Mouse (Mus musculus): ENCODE measurements at regions not wholly inside any gene's neighbourhood (a gene's known extent, or its start where the extent isn't known, plus 50 kb on each side); places are given as distances from the start of the nearest gene placed in this dataset.

DNA sequence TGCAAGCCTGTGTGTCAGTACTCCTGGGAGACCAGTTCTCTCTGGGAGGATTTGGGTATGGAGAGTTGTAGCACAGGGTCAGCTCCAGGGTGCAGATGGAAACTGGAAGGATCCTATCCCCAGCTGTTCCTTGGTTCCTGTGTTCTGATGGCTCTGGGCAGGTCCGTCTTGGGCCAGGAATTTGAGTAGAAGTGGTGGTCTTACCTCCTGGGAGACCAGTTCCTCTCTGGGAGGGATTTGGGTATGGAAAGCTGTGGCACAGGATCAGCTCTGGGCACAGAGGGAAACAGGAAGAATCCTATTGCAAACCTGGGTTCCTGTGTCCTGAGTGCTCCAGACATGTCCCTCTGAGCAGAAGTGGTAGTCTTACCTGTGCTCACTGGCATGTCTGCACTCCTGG is 314.5 kb downstream of the Wdr11 start:
- no peak overlapping the region for H3K27ac ChIP-seq
- no peaks in the 10 kb centered on the region for H3K9me3 ChIP-seq (replicated peaks)
- no peak overlapping the region for H3K9ac ChIP-seq
- WGBS: 95% methylated on average over 1 of the region's 1 CpGs
- H3K4me2 ChIP-seq (replicated peaks): no peak overlapping the region
- H3K4me3 ChIP-seq: no peak overlapping the region
- H3K4me1 ChIP-seq: no peaks in the 10 kb centered on the region
- H3K36me3 ChIP-seq: no peaks in the 10 kb centered on the region
- no peaks in the 10 kb centered on the region for H3K27me3 ChIP-seq
- ATAC-seq (ENCODE audit: low FRiP score): no peak

DNA sequence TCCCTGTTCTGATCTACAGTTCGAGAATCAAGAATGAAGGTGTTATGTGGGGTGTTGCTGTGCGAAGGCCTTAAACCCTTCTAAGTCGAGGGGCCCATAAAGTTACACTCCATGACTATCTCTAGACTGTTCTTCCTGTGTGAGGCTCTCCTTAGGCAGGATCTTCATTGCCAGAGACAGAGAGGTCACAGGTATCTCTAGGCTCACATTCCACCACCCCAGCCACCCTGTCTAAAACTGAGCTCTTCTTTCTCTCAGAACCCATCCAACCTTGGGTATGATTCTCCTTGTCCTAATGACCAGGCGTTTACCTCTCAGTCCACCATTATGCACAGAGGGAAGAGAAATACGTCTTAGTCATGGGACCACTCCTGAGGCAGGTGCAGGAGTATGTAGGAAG is 317.2 kb downstream of the Wdr11 start:
- no peaks in the 10 kb centered on the region for H3K4me1 ChIP-seq
- 93% methylated on average over 5 of the region's 5 CpGs for WGBS
- H3K36me3 ChIP-seq: no peaks in the 10 kb centered on the region
- no peak overlapping the region for H3K4me2 ChIP-seq (replicated peaks)
- no peak overlapping the region for H3K9ac ChIP-seq
- H3K27me3 ChIP-seq: no peaks in the 10 kb centered on the region
- H3K9me3 ChIP-seq (replicated peaks): no peaks in the 10 kb centered on the region
- no peak overlapping the region for H3K27ac ChIP-seq
- no peak for ATAC-seq (ENCODE audit: low FRiP score)
- H3K4me3 ChIP-seq: no peak overlapping the region

DNA sequence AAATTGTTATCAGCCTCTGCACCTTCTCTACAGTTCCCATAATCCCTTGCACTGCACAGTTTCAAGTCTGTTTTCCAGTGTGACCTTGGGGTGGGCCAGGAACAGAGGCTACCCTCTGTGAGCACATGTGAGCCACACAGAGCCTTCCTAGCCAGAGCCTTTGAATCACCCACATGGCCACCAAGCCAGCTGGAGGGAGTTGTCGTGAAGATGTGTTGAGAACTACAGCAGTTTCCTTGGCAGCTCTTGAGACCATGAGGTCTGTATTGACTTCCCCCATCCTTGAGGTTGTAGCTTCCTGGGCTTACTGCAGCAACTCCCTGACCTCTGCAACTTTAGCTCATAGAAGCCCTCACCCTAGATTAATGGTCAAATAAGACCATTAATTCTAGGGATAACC is 318.1 kb downstream of the Wdr11 start:
- Histone ChIP-seq H3K27me3 (no peaks in the 10 kb centered on the region), H3K27ac (no peak overlapping the region)
- WGBS: 70% methylated on average over 1 of the region's 1 CpGs

DNA sequence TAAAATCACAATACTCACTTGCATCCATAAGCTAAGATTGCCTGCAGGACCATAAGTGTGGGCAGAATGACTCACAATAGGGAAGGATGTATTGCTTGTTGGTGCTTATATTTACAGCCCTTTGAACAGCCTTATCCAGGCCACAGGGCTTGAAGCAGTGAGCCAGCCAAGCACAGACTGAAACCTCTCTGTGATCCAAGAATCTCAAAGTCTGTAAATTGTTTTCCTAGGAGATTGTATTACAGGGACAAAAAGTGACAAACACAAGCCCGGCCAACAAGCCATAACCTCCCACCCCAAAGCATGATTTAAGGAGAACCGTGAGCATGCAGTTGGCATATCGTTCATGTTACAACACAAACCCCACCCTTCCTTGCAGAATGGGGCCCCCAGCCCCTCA is 319.2 kb downstream of the Wdr11 start:
- no peaks in the 10 kb centered on the region for H3K4me1 ChIP-seq
- WGBS: 85% methylated on average over 3 of the region's 3 CpGs
- no peak overlapping the region for H3K4me2 ChIP-seq (replicated peaks)
- H3K9me3 ChIP-seq (replicated peaks): no peaks in the 10 kb centered on the region
- H3K9ac ChIP-seq: no peak overlapping the region
- ATAC-seq (ENCODE audit: low FRiP score): no peak
- H3K27ac ChIP-seq: no peak overlapping the region
- H3K36me3 ChIP-seq: no peaks in the 10 kb centered on the region
- H3K4me3 ChIP-seq: no peak overlapping the region
- no peaks in the 10 kb centered on the region for H3K27me3 ChIP-seq

More for the DNA sequence above, 318.1 kb downstream of the Wdr11 start:
- no peak overlapping the region for H3K4me2 ChIP-seq (replicated peaks)
- no peaks in the 10 kb centered on the region for H3K4me1 ChIP-seq
- no peak overlapping the region for H3K4me3 ChIP-seq
- no peaks in the 10 kb centered on the region for H3K36me3 ChIP-seq
- no peak for ATAC-seq (ENCODE audit: low FRiP score)
- H3K9me3 ChIP-seq (replicated peaks): no peaks in the 10 kb centered on the region
- no peak overlapping the region for H3K9ac ChIP-seq

DNA sequence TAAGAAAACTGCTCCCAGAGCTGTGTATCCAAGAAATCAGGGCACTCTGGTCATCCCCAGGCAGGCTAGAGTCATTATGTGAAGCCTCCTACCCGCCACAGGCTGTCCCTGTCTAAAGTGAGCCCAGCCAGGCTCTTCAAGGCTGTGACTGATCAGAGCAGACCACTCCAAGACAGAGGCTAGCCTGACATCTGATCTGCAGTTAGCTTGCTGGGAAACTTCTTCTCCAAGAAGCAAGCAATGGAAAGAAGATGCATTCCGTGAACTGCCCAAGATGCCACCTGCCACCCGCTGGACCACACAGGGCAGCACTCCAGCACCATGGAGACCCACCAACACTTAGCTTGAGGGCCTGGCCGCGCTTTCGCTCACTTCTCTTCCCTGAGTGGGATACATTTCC is 323.2 kb downstream of the Wdr11 start:
- 86% methylated on average over 6 of the region's 6 CpGs for WGBS

DNA sequence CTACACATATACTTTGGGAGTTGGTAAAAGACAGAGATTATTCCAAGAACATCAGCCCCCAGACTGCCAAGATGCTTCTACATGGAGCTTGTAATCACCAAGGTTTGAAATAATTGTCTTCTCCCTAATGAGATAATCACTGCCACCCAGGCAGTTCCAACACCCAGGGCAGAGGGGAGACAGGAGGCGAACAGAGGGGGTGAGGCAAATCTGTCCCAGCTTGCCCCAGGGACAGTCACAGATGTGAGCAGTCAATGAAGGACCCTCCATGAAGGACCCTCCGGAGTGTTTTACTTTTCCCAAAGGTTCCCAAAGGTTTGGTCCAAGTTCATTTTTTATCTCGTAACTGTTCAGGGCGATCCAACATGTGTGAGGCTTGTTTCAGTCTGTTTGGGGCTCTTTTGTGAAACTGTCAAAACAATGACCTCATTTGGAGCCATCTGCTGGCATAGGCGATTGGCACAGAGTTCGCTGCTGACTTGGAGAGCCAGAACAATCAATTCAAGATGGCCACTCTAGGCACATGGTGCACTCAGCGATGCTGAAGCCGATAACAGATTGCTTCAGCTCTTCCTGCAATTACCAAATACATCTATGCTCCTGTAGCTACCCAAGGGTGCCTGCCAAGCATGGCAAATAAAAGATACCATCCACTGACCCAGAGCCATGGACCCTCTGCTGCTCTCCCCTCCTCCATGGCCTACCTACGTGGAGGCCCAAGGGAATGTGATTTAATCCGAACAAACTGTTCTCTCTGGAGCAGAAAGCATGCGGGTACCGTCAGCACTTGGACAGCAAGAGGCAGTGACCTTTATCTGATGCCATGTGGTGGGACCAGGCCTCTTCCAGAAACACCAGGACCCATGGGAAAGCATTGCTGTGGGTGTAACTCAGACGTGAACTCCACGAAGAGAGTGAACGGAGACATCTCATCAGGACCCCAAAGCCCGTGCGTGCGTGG is 326.9 kb downstream of the Wdr11 start:
- H3K4me1 ChIP-seq: no peaks in the 10 kb centered on the region; the same call in 1 of the 2 replicates
- WGBS: 78% methylated on average over 18 of the region's 18 CpGs
- no peak overlapping the region for H3K4me2 ChIP-seq (replicated peaks)
- no peaks in the 10 kb centered on the region for H3K36me3 ChIP-seq
- no peak for ATAC-seq (ENCODE audit: low FRiP score)
- H3K4me3 ChIP-seq: no peak overlapping the region
- no peak overlapping the region for H3K9ac ChIP-seq
- no peaks in the 10 kb centered on the region for H3K27me3 ChIP-seq
- no peak overlapping the region for H3K27ac ChIP-seq
- H3K9me3 ChIP-seq (replicated peaks): no peaks in the 10 kb centered on the region

More for the DNA sequence above, 323.2 kb downstream of the Wdr11 start:
- H3K27ac ChIP-seq: no peak overlapping the region
- H3K36me3 ChIP-seq: no peaks in the 10 kb centered on the region
- H3K4me2 ChIP-seq (replicated peaks): no peak overlapping the region
- no peak overlapping the region for H3K9ac ChIP-seq
- H3K4me3 ChIP-seq: no peak overlapping the region
- ATAC-seq (ENCODE audit: low FRiP score): no peak
- H3K9me3 ChIP-seq (replicated peaks): no peaks in the 10 kb centered on the region
- H3K27me3 ChIP-seq: no peaks in the 10 kb centered on the region
- H3K4me1 ChIP-seq: no peaks in the 10 kb centered on the region

DNA sequence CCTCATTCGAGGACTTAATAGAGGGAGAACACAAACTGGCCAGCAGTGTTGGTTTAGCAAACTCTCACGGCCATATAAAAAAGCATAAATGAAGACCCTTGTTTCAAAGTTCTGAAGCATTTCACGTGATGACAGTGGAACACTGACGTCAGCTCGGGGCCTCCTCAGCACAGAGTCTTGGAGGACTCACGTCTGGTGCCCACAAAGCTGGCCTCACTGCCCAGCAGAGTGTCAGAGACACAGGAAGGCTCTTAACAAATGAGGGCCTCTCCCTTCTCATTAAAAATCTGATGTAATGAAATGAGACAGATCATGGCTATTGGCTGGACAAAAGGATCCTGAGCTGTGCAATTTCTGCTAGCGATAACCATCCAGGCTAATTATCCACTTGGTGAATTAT is 330.6 kb downstream of the Wdr11 start:
- no peak overlapping the region for H3K9ac ChIP-seq
- no peak overlapping the region for H3K27ac ChIP-seq
- H3K4me1 ChIP-seq: no peaks in the 10 kb centered on the region; the same call in 1 of the 2 replicates
- peak; percentile 69; the same call in 1 of the 2 replicates for ATAC-seq (ENCODE audit: low FRiP score)
- WGBS: 44% methylated on average over 7 of the region's 7 CpGs
- H3K4me3 ChIP-seq: no peak overlapping the region
- no peak overlapping the region for H3K4me2 ChIP-seq (replicated peaks)
- no peaks in the 10 kb centered on the region for H3K9me3 ChIP-seq (replicated peaks)
- H3K27me3 ChIP-seq: no peaks in the 10 kb centered on the region
- H3K36me3 ChIP-seq: no peaks in the 10 kb centered on the region

DNA sequence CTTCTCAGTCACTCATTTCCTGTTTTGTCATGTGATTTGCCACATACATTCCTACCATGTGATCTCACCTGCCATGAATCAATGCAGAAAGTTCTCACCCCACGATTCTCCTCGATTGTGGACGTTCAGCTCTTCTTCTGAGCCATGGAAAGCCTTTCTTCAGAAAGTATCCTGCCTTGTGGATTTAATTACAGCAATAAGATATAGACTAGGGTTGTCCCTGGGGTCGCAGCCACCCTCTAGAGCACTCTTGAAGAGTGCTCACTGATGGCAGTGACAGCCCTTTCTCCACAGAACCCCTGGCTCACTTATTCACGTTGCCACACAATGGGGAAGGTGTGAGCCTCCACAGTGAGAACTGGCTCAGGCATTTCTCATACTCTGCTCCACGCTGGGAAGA is 345.1 kb downstream of the Wdr11 start:
- no peaks in the 10 kb centered on the region for H3K27me3 ChIP-seq
- no peak overlapping the region for H3K9ac ChIP-seq
- H3K9me3 ChIP-seq (replicated peaks): no peaks in the 10 kb centered on the region
- H3K27ac ChIP-seq: no peak overlapping the region
- ATAC-seq (ENCODE audit: low FRiP score): no peak
- no peak overlapping the region for H3K4me2 ChIP-seq (replicated peaks)
- 79% methylated on average over 6 of the region's 6 CpGs for WGBS
- H3K4me1 ChIP-seq: no peaks in the 10 kb centered on the region
- H3K36me3 ChIP-seq: no peaks in the 10 kb centered on the region
- H3K4me3 ChIP-seq: no peak overlapping the region

DNA sequence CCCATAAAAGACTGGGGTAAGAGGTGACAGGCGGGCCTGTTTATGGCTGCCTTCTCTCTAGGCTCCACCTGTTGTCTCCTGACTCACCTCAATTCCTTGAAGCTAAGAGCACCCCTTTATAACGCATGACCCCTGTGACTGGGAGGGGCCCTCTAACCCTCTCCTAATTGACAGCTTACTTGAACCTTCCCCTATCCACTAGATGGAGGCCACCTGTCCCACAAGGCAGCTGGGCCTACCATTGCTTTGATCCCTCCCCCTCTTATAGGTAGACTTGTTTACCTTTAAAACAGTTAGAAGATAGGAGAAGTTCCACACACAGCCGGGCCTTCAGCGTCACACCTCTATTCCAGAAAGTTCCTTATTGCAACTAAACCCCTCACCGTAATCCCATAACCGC is 346.1 kb downstream of the Wdr11 start:
- WGBS: 93% methylated on average over 6 of the region's 6 CpGs

DNA sequence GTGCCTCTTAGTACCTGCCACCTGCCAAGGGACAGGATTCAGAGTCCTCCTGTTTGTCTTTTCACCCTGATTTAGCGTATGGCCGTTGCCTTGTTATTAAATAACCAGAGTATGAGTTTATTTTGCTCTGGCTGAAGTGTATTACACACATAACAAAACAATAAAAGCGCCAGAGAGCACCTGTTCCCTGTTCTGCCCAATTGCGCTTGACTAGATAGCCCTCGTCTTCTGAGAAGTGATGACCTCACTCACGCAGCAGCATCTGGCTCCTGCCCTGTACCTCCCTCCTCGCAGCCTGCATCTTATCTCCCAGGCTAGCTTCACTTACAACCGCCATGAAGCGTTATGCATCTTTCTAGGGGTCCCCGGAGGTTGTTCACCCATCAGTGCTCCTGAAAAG is 346.5 kb downstream of the Wdr11 start:
- Histone ChIP-seq H3K4me2 (replicated peaks) (no peak overlapping the region), H3K4me1 (no peaks in the 10 kb centered on the region), H3K9ac (no peak overlapping the region), H3K27me3 (no peaks in the 10 kb centered on the region), H3K9me3 (replicated peaks) (no peaks in the 10 kb centered on the region), H3K27ac (no peak overlapping the region), H3K36me3 (no peaks in the 10 kb centered on the region), H3K4me3 (no peak overlapping the region)
- ATAC-seq (ENCODE audit: low FRiP score): no peak
- 82% methylated on average over 10 of the region's 10 CpGs for WGBS

More for the DNA sequence above, 346.1 kb downstream of the Wdr11 start:
- H3K4me3 ChIP-seq: no peak overlapping the region
- H3K27me3 ChIP-seq: no peaks in the 10 kb centered on the region
- no peak overlapping the region for H3K9ac ChIP-seq
- no peaks in the 10 kb centered on the region for H3K4me1 ChIP-seq
- no peaks in the 10 kb centered on the region for H3K36me3 ChIP-seq
- no peaks in the 10 kb centered on the region for H3K9me3 ChIP-seq (replicated peaks)
- H3K4me2 ChIP-seq (replicated peaks): no peak overlapping the region
- no peak overlapping the region for H3K27ac ChIP-seq
- ATAC-seq (ENCODE audit: low FRiP score): no peak

DNA sequence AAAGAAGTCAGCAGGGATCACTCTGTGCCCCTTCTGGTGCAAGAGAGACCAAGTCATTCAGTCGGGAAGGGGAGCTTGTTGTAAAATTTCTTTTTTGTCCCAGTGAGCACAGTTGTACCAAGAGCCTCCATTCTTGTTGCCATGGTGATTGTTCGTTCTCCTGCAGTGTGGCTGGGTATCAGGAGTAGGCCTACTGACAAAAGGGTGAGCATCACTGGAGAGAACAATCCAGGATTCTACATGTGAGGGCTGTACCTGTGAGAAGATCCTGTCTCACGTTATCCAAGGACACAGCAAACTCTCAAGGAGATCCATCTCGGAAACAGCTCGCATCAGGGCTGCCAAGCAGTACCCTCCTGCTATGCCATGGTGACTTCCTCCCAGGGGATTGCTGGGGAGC is 347.6 kb downstream of the Wdr11 start:
- Histone ChIP-seq H3K4me3 (no peak overlapping the region), H3K4me2 (replicated peaks) (no peak overlapping the region), H3K9me3 (replicated peaks) (no peaks in the 10 kb centered on the region), H3K4me1 (no peaks in the 10 kb centered on the region), H3K36me3 (no peaks in the 10 kb centered on the region), H3K27ac (no peak overlapping the region), H3K9ac (no peak overlapping the region), H3K27me3 (no peaks in the 10 kb centered on the region)
- ATAC-seq (ENCODE audit: low FRiP score): no peak
- 77% methylated on average over 5 of the region's 5 CpGs for WGBS

DNA sequence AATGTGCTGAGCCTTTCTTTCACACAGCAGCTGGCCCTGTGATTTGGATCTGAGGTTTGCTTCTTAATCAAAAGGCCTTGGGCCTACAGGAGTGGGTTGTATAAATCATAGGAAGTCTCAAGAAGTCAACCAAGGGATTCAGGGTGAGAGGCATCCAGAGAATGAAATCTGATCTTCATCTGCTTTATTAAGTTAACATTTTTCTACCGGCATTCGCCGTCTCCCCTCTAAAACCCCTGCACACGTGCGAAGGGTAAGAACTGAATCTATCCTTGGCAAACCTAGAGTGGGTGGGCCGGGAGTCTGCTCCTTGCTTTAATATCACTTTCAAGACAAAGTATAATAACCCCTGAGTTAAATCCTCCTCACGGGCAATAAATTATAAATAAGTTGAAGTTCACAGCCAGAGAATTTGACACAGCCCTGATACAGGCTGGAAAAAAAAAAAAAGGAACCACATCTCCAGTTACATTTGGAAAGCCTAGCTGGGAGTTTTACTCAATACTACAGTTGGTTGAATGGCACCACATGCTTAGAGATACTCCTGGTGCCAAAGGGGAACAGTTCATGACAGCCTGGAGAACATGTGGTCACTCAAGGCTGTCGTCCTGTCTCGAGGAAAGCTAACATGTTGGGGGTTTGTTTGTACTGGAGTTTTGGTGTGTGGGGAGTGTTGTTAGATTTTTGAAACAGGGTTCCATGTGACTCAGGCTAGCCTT is 349.8 kb downstream of the Wdr11 start:
- WGBS: 74% methylated on average over 9 of the region's 9 CpGs

More for the DNA sequence above, 349.8 kb downstream of the Wdr11 start:
- Histone ChIP-seq H3K27ac (no peak overlapping the region), H3K27me3 (no peaks in the 10 kb centered on the region), H3K9ac (no peak overlapping the region), H3K4me1 (no peaks in the 10 kb centered on the region), H3K9me3 (replicated peaks) (no peaks in the 10 kb centered on the region), H3K4me2 (replicated peaks) (no peak overlapping the region), H3K36me3 (no peaks in the 10 kb centered on the region), H3K4me3 (no peak overlapping the region)
- no peak for ATAC-seq (ENCODE audit: low FRiP score)
